Mouse (Mus musculus): Measurements from ENCODE around the gene Tmem151b.

Gene Tmem151b

DNA sequence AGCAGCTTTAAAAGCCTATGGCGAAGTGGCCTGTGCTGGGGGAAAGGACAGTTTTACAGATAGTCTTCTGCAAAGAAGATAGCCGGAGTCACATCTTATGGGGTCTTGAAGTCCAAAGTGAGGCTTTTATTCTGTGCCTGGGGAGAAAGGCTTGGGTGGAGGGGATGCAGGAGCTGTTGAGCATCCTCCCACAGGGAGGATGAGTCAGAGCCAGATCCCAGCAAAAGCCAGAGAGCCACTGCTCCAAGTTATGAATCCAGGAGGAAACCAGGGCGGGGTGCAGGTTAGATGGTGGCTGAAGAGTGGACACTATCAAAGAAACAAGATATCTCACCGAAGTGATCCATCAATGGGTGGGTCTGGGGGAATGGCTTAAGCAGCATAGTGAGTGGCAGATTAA, 37.7 kb downstream of the Tmem151b start:
- in situ Hi-C loops (cut with MboI, MseI) = no loop called here

DNA sequence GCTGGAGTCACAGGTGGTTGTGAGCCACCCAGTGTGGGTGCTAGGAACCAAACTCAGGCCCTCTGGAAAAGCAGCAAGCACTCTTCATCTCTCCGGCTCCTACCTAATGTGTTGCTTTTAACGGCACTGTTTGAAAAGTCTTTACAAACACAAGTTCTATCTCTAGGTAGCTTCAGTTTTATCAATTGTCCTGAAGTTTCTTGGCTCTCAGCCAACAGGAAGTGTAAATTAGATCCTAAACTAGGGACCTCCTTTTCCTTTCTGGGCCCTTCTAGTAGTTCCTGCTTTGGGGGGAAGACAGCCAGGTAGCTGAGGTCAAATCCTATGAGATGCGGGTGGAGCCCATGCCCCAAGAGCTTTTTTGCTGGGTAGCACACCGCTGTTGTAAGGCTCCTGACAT, 38.6 kb downstream of the Tmem151b start:
- in situ Hi-C loops (cut with MboI, MseI) = no loop called here

DNA sequence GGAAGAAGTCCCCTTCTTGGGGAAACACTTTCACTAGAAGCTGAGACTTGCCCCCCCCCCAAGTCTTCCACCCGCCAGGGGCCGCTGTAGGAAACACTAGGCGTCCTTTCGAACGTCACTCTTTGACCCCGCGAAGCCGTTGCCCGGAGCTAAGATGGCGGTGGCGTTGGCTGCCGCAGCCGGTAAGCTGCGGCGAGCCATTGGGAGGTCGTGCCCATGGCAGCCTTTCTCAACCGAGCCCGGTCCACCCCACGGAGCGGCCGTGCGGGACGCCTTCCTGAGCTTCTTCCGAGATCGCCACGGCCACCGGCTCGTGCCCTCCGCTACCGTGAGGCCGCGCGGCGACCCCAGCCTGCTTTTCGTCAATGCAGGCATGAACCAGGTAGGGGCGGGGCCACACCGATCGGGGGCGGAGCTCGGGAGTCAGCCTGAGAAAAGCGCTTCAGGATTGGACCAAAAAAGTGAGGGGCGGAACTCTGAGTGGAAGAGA, 42.7 kb downstream of the Tmem151b start, which contains the start of gene Aars2:
Aars2 (plus strand) TSS at position 142 of the 490 bp plus-strand sequence.
- in situ Hi-C loops (cut with MboI, MseI) = no loop called here

DNA sequence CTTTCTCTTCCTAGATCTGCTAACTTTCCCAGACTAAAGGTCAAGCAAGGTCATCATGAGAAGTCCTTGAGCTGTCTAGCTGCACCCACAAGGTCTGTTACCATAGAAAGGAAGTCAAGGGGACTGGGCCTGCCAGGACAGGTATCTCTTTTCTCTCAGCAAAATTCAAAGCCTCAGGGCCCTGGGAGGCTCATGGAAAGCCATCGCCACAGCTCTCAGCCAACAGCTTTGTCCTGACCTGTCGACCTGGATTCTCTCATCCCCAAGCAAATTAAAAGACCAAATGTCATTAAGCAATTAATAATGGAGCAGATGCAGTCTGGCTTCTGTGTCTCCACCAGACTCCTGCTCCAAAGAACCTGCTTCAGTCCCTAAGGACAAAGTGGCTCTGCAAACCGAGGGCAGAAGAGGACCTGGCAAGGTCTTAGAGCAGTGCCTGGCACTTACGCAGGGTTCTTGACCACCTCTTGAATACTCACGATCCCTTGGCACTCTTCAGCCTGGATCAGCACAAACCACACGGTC, 43.5 kb downstream of the Tmem151b start:
- in situ Hi-C loops (cut with MboI, MseI) = no loop called here

DNA sequence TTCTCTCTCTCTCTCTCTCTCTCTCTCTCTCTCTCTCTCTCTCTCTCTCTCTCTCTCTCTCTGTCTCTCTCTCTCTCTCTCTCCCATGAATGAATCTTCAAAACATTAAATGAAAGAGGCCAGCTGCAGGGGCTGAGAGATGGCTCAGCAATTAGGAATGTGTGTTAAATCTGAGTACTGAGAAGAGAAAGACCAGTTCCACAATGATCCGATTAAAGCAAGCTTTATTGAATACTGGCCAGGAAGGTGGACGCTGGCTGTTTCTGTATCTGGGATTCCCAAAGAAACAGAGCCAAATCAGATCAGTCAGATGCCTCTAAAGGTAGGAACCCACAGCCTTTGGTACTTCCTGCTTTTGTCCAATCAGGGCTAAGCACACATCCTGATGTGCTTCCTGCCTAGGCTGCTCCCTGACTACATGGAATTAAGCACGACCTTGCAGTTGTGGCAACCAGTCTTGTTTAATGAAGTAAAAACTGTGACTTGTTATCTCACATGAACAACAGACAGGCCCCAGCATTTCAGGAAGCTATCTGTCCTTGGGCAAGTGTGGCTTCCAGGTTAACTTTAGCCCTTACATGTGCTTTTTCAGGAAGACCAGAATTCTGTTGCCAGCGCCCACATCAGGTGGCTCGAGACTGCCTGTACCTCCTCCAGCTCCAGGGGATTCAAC, 46.0 kb downstream of the Tmem151b start:
- in situ Hi-C loops (cut with MboI, MseI) = no loop called here

DNA sequence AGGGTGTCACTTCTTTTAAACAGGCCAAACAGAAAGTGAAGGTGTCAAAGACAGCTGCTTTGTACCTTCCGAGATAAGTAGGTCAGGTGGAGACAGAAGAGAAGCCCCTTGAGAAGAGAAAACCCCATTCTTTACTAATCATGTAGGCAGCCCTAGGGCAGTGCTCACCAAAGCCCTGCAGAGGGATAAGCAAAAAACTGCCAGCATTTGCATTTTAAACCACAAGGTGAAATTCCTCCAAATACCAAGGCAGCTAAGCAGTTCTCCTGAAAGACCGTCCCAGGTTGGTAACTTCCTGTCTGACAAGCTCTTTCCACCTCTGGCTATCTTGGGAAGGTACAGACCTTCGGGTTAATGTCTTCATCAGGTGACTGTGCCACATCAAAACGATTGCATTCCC, 47.2 kb downstream of the Tmem151b start:
- in situ Hi-C loops (cut with MboI, MseI) = no loop called here

DNA sequence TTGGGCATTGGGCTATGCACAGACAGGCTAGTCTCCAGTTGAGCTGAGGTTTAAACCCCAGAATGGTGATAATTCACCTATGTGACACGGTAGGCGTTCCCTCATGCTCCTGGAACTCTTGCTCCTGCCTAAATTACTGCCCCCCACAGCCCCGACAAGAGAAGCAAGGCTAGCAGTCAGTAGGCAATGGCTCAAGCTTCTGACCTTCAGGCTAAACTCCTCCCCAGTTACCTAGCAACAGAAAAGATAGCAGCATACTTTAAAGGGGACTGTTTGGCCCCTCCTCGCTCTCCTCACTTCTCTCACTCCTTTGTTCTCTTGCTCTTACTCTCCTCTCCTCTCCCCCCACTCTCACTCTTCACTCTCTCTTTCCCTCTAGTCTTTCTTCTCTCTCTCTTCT, 48.5 kb downstream of the Tmem151b start:
- in situ Hi-C loops (cut with MboI, MseI) = no loop called here

DNA sequence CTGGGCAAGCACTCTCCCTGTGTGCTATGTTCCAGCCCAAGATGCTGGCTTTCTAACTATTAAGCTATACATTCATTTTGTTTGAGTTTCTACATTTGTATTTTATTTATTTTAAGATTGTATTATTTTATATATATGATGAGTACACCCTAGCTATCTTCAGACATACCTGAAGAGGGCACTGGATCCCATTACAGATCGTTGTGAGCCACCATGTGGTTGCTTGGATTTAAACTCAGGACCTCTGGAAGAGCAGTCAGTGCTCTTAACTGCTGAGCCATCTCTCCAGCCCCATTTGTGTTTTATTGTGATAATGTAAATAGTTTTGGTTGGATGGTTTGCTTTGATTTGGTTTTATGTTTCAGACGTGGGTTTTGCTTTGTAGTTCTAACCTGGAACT, 50.0 kb downstream of the Tmem151b start:
- in situ Hi-C loops (cut with MboI, MseI) = no loop called here

DNA sequence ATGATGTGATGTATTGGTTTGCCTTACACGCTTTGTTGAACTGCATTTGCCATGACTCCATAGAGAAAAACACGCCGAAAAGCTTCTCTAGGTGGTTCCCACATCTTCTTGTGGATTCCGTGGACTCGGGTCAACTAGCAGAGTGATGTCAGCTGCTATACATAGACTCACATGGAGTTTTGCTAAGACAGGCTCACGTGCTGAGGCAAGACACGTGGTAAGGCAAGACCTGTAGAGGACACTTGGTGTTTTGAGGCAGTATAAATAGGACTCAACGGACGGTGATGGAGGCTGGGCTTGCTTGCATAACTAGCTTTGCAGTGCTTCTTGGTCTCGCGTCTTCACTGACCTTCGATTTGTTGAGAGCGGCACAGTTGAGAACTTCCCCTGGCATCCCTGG, 51.1 kb downstream of the Tmem151b start:
- in situ Hi-C loops (cut with MboI, MseI) = no loop called here

DNA sequence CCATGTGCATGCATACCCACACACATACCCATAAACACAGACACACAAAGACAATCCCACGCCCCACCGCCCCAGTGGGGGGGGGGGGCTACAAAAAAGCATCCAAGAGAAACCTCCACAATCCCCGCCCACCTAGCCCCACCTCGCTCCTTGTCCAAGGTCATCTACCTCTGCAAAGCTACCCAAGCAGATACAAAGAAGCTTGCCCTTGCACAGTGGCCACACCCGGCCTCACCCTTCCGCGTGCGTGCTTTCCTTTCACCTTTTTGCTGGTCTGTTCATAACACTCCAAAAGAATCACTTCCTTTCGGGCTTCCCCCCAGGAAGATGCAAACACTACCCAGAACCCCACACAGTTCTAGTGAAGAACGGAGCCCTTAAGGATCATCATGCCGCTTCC, 54.1 kb downstream of the Tmem151b start:
- in situ Hi-C loops (cut with MboI, MseI) = no loop called here

All from T-helper 2 cell (primary cell).